Mouse (Mus musculus) embryonic stem cell, embryonic (primary cell): Measurements from ENCODE around the gene Fgf22.

Experiments
- CTCF ChIA-PET, 4 experiments: fragments of 300-600 bp in 2 of 4; fragments of 350-600 bp in 2 of 4; sonication (Branson Sonifier 250); formaldehyde crosslinking; loops; one replicate each; lab custom pipeline; 2022; ENCODE audit warnings: inconsistent platforms in 2 of 4; lab: Charles Lee
- POLR2A ChIA-PET, 4 experiments: fragments of 300-600 bp in 2 of 4; fragments of 350-600 bp in 2 of 4; sonication (Branson Sonifier 250); formaldehyde crosslinking; loops; one replicate each; lab custom pipeline; 2022; ENCODE audit warnings: antibody characterized with exemption in 4 of 4, inconsistent platforms in 1 of 4; lab: Charles Lee

Gene Fgf22

DNA sequence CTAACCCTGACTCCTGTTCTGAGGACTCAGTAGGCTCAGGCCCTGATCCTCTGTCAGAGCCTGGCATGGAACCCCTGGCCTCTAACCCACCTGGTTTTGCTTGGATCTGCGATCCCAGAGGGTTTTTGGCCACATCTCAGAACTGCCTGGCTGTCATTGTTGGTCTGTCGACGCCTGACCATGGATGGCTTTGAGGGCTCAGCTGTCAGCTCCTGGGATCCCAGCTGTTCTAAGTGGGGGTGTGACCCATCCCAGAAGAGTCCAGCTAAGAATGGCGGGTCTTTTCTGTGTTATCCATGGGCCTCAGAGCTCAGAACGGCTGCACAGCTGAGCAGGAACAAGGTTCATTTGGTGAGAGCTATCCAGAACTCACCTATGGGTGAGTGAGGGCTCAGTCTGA, 33.8 kb upstream of the Fgf22 start:
- POLR2A ChIA-PET, result interaction anchor here in 2 of 4 experiments (1.0 to 2.1 kb wide), 3 partner anchors 12 to 133 kb away, joined by 3 to 6 read pairs (median 5); partner anchors contain the start of genes Bsg (in 1 of the 2) and Ptbp1 (in 1 of the 2)
- CTCF ChIA-PET, result interaction anchor here in 3 of 4 experiments (0.5 to 1.3 kb wide), 3 partner anchors 9 to 80 kb away, joined by 3 to 4 read pairs (median 4); no protein-coding TSS in a partner anchor

GRCm38 (mm10) chr10:79723047-79723446, 31.8 kb upstream of the Fgf22 start:
- POLR2A ChIA-PET, result interaction anchor here in 2 of 4 experiments (0.8 to 1.1 kb wide), 3 partner anchors 9 to 131 kb away, joined by 3 to 4 read pairs (median 3); partner anchors contain the start of gene Ptbp1 (in 1 of the 2)
- CTCF ChIA-PET, result interaction anchor here in 3 of 4 experiments (0.5 to 1.6 kb wide), 4 partner anchors 11 to 489 kb away, joined by 3 to 5 read pairs (median 3); no protein-coding TSS in a partner anchor

GRCm38 (mm10) chr10:79723692-79724091, 31.2 kb upstream of the Fgf22 start:
- ChIA-PET CTCF (interaction anchor here in 2 of 4 experiments (0.5 to 1.1 kb wide), 2 partner anchors 11 to 488 kb away, joined by 3 read pairs; no protein-coding TSS in a partner anchor), POLR2A (interaction anchor here in 1 of 4 experiments (1.1 to 1.3 kb wide), 2 partner anchors 10 to 13 kb away, joined by 3 to 4 read pairs; no protein-coding TSS in a partner anchor)

- ChIA-PET POLR2A (interaction anchor here in 3 of 4 experiments (0.8 to 2.1 kb wide), 5 partner anchors 8 to 27 kb away, joined by 3 to 10 read pairs (median 4); partner anchors contain the start of gene Bsg (in 1 of the 3)), CTCF (interaction anchor here (0.6 to 2.0 kb wide), 16 partner anchors 8 to 131 kb away, joined by 3 to 12 read pairs (median 3); partner anchors contain the start of gene Bsg (in 1 of the 4))
Measured at GRCm38 (mm10) chr10:79726090-79726489, 28.8 kb upstream of the Fgf22 start.

GRCm38 (mm10) chr10:79728323-79729249, 26.3 kb upstream of the Fgf22 start:
- POLR2A ChIA-PET, result interaction anchor here (0.7 to 3.6 kb wide), 20 partner anchors 9 to 125 kb away, joined by 3 to 14 read pairs (median 4); partner anchors contain the start of genes Bsg (in 2 of the 4), Cdc34 (in 1 of the 4), Hcn2 (in 1 of the 4) and Madcam1 (in 1 of the 4)
- CTCF ChIA-PET, result interaction anchor here (0.5 to 2.5 kb wide), 10 partner anchors 11 to 60 kb away, joined by 3 to 11 read pairs (median 4); partner anchors contain the start of genes Bsg (in 1 of the 4), Hcn2 (in 1 of the 4) and Polrmt (in 1 of the 4)

GRCm38 (mm10) chr10:79729357-79729965, 25.4 kb upstream of the Fgf22 start:
- POLR2A ChIA-PET, result interaction anchor here (0.5 to 3.6 kb wide), 19 partner anchors 9 to 243 kb away, joined by 3 to 14 read pairs (median 3); partner anchors contain the start of genes Bsg (in 2 of the 4), Cdc34 (in 2 of the 4), Hcn2 (in 1 of the 4) and Madcam1 (in 1 of the 4)
- CTCF ChIA-PET, result interaction anchor here (0.5 to 2.5 kb wide), 12 partner anchors 10 to 60 kb away, joined by 3 to 11 read pairs (median 4); partner anchors contain the start of genes Bsg (in 1 of the 4) and Hcn2 (in 1 of the 4)

GRCm38 (mm10) chr10:79732500-79732899, 22.4 kb upstream of the Fgf22 start:
- ChIA-PET CTCF (interaction anchor here (0.9 to 1.9 kb wide), 8 partner anchors 9 to 86 kb away, joined by 4 to 8 read pairs (median 6); partner anchors contain the start of gene Polrmt (in 2 of the 4)), POLR2A (interaction anchor here in 2 of 4 experiments (0.5 to 3.1 kb wide), 10 partner anchors 11 to 210 kb away, joined by 3 to 16 read pairs (median 3); partner anchors contain the start of gene Polrmt (in 1 of the 2))

DNA sequence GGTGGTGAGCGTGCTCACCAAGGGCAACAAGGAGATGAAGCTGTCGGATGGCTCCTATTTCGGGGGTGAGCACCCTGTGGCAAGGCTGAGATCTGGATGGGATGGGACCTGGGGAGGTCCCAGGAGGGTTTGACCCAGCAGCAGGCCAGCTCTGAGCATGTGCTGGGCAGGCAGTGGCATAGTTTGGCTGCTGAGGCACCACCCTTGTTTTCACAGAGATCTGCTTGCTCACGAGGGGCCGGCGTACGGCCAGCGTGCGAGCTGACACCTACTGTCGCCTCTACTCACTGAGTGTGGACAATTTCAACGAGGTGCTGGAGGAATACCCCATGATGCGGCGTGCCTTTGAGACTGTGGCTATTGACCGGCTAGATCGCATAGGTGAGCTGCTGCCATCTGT, 21.0 kb upstream of the Fgf22 start:
- ChIA-PET CTCF (interaction anchor here in 3 of 4 experiments (0.5 to 1.9 kb wide), 17 partner anchors 8 to 562 kb away, joined by 3 to 8 read pairs (median 3); partner anchors contain the start of genes Polrmt (in 2 of the 3) and Apc2 (in 1 of the 3)), POLR2A (interaction anchor here in 3 of 4 experiments (0.6 to 3.1 kb wide), 11 partner anchors 9 to 657 kb away, joined by 3 to 16 read pairs (median 3); partner anchors contain the start of gene Polrmt (in 1 of the 3))

DNA sequence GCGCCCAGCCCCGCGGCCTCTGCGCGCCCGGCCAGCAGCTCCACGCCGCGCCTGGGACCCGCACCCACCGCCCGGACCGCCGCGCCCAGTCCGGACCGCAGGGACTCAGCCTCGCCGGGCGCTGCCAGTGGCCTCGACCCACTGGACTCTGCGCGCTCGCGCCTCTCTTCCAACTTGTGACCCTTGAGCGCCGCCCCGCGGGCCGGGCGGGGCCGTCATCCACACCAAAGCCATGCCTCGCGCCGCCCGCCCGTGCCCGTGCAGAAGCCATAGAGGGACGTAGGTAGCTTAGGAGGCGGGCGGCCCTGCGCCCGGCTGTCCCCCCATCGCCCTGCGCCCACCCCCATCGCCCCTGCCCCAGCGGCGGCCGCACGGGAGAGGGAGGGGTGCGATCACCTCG, 19.5 kb upstream of the Fgf22 start:
- ChIA-PET CTCF (interaction anchor here in 3 of 4 experiments (0.6 to 2.1 kb wide), 10 partner anchors 18 to 132 kb away, joined by 3 to 8 read pairs (median 4); partner anchors contain the start of genes Bsg (in 1 of the 3) and Misp (in 1 of the 3)), POLR2A (interaction anchor here (0.5 to 3.1 kb wide), 22 partner anchors 9 to 1242 kb away, joined by 3 to 16 read pairs (median 3); partner anchors contain the start of genes Bsg (in 3 of the 4), Polrmt (in 2 of the 4), Gzmm (in 1 of the 4) and Ptbp1 (in 1 of the 4))

GRCm38 (mm10) chr10:79736706-79737105, 18.2 kb upstream of the Fgf22 start:
- ChIA-PET CTCF (interaction anchor here in 3 of 4 experiments (0.7 to 1.1 kb wide), 7 partner anchors 8 to 43 kb away, joined by 3 to 5 read pairs (median 4); partner anchors contain the start of gene Bsg (in 1 of the 3)), POLR2A (interaction anchor here in 2 of 4 experiments (0.6 to 1.4 kb wide), 6 partner anchors 12 to 117 kb away, joined by 3 to 6 read pairs (median 3); partner anchors contain the start of gene Ptbp1 (in 1 of the 2))

GRCm38 (mm10) chr10:79738259-79738658, 16.6 kb upstream of the Fgf22 start:
- POLR2A ChIA-PET, result interaction anchor here in 2 of 4 experiments (0.6 to 2.2 kb wide), 18 partner anchors 8 to 170 kb away, joined by 3 to 9 read pairs (median 3); partner anchors contain the start of genes Ptbp1 (in 2 of the 2), Bsg (in 1 of the 2), Med16 (in 1 of the 2) and Polrmt (in 1 of the 2)
- CTCF ChIA-PET, result interaction anchor here in 2 of 4 experiments (0.8 to 3.3 kb wide), 16 partner anchors 9 to 290 kb away, joined by 3 to 22 read pairs (median 4); partner anchors contain the start of genes Bsg (in 1 of the 2), Madcam1 (in 1 of the 2) and Polrmt (in 1 of the 2)

- CTCF ChIA-PET, result interaction anchor here (0.5 to 3.3 kb wide), 17 partner anchors 8 to 289 kb away, joined by 3 to 22 read pairs (median 4); partner anchors contain the start of genes Bsg (in 1 of the 4), Gm26602 (in 1 of the 4) and Polrmt (in 1 of the 4)
- POLR2A ChIA-PET, result interaction anchor here (0.5 to 2.2 kb wide), 23 partner anchors 7 to 169 kb away, joined by 3 to 9 read pairs (median 4); partner anchors contain the start of genes Bsg (in 1 of the 4), Med16 (in 1 of the 4), Polrmt (in 1 of the 4) and Ptbp1 (in 1 of the 4)
Measured at GRCm38 (mm10) chr10:79739234-79739633, 15.6 kb upstream of the Fgf22 start.

- ChIA-PET CTCF (interaction anchor here (0.5 to 3.3 kb wide), 39 partner anchors 8 to 1366 kb away, joined by 3 to 22 read pairs (median 4); partner anchors contain the start of genes Bsg (in 2 of the 4), Fgf22 (in 1 of the 4), Madcam1 (in 1 of the 4) and Mier2 (in 1 of the 4)), POLR2A (interaction anchor here in 2 of 4 experiments (0.6 to 2.0 kb wide), 18 partner anchors 8 to 501 kb away, joined by 3 to 9 read pairs (median 4); partner anchors contain the start of genes Bsg (in 1 of the 2), Fgf22 (in 1 of the 2) and Rnf126 (in 1 of the 2))
Measured at GRCm38 (mm10) chr10:79740863-79741262, 14.0 kb upstream of the Fgf22 start.

DNA sequence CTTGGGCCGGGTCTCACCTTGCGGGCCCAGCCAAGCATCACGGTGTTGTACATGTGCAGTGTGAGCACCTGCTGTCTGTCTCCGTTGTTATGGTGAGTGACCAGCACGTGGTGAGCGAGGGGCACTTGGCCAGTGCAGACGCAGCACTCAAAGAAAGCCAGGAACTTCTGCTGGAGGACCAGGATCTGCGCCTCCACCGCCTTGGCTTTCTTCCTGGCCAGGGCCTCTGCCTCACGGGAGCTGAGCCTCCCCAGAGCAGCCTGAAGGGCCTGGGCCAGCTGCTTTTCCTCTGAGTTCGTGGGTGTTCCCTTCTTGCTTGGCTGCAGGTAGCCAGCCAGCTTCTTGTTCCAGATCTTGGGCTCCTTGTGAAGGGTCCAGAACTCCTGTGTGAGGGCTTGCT, 11.7 kb upstream of the Fgf22 start:
- POLR2A ChIA-PET, result interaction anchor here in 2 of 4 experiments (0.9 to 1.5 kb wide), 7 partner anchors 12 to 165 kb away, joined by 3 to 6 read pairs (median 3); partner anchors contain the start of genes Fgf22 (in 1 of the 2), Med16 (in 1 of the 2) and Ptbp1 (in 1 of the 2)
- CTCF ChIA-PET, result interaction anchor here in 3 of 4 experiments (0.6 to 1.7 kb wide), 4 partner anchors 10 to 163 kb away, joined by 3 to 7 read pairs (median 3); no protein-coding TSS in a partner anchor
